Mouse (Mus musculus) hematopoietic stem cell, adult 5-6 weeks (primary cell): ENCODE measurements around the gene Fyn. TPM values are rescaled to one million over a fixed set of nuclear protein-coding genes. Genes with fewer than 3 reads are reported as not detected.

ENCODE experiments used
- ATAC-seq, 2 experiments: fragments of 125-278 bp in 1 of 2; replicated peaks in 1 of 2; 2 replicates each; pipeline ENCODE4 v1.8.0; 2016 to 2017; ENCODE audit warnings: inconsistent platforms in 2 of 2, mild to moderate bottlenecking in 2 of 2, moderate number of reproducible peaks in 2 of 2, low read depth in 1 of 2, moderate TSS enrichment in 1 of 2; ENCODE audit not compliant: low FRiP score in 2 of 2, poor library complexity in 2 of 2, severe bottlenecking in 2 of 2, insufficient read depth in 1 of 2, low TSS enrichment in 1 of 2
- total RNA-seq: library from RNA; stranded (forward); fragments of 172-1452, 232-1000 nt; gene quantifications from 2 replicates; pipeline ENCODE4 v1.2.3, GENCODE M21; 2017

The Fyn gene
- total RNA-seq, 1 experiment from 2014 or later = 43.7 TPM

DNA sequence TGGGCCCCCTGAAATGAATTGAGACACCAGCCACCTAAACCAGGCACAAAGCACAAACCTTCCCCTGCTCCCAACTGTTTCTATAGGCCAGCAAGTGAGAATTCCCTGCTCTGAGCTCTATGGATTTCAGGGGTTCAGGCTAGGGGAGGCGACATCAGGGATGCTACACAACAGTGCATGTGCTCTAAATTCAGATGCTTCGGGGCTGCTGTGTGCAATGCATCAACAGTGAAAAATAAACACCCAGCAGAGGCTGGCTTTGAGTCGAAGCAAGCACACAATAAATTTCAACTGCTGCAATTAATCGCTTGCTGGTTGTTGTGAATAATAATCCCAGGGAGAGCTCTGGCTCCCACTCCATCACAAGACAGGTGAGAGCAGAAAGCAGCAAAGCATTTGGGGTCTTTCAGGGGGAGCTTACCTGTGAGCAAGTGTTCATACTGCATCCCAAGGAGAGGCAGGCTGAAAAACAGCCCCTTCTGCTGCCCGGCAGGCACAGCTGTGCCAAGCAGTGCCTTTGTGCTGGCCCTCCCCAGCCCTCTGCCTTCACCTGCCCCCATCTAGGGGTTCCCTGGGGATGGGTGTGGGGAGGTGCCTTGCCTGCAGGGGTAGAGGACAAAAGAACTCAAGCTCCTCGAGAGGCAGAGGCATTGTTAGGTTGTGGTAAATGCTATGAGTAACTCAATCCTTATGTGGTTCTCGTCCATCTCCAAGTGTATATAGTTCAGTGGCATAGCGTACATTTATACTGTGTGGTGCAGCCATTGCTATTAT lies 219.5 kb downstream of the Fyn start:
- ATAC-seq = no peak

DNA sequence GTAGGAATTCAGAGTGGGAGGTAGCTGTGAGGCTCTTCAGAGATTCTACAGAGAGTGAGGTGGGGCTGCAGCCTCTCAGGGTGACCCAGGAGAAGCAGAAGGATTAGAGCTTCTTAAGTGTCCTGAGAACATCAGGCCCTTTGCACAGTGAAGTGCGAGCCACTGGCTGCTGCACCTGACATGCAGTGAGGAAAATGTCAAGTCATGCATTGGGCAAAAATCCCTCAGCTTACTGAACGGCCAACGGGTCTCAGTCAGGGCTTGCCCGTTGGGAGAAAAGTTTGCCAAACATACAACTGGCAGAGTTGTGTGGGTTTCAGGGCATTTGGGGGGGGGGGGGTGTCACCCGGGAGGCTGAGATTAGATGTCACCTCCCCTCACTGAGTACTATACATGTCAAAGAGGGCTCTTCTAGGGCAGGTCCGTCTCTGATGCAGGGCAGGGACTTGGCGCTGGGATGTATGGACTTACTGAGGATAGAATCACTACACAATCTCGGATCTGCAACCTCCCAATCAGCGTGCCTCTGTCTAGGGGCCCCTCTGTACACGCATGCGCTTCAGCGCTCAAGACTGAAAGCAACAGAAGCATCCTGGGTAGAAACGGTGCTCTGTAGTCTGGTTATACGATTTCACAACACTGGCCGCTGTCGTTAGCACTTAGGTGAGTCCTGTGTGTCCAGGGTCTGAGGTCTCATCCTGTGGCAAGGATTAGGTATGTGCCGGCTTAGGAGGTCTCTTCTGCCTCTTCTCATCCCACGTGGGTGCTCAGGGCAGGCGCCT lies 221.3 kb downstream of the Fyn start:
- ATAC-seq = peak; percentile 70 to 73

DNA sequence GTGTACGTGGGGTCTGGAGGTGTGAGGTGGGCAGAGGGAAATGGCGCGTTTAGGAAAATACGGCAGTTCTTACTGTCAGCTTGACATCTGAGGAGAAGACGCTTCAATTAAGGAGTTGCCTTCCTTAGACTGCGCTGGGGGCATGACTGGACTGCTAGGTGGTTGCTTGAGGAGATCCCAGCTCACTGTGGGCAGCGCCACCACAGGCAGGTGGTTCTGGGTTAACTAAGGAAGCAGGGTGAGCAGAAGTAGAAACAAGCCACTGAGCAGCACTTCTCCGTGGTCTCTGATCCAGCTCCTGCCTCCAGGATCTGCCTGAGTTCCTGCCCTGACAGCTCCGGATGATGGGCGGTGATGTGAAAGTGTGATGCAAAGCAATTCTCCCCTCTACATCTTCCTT lies 222.0 kb downstream of the Fyn start:
- ATAC-seq = peak; percentile 43 to 47

DNA sequence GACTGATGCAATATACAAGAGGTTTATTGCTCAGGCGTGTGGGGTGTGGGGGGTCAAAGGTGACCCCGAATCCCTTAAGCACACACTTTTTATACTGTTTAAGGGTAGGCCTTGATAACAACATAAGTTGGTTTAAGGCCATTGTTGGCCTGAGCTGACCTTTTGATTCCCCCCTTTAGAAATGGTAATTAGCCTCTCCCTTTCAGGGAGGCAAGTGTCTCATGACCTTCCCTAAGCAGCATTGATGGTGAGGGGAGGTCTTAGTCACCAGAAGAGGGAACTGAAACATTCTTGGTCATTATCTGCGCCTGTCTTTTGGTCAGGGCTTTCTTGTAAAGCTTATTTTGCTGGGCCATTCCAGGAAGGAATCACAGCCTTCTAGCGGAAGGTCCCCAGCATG lies 223.8 kb downstream of the Fyn start:
- no peak for ATAC-seq

DNA sequence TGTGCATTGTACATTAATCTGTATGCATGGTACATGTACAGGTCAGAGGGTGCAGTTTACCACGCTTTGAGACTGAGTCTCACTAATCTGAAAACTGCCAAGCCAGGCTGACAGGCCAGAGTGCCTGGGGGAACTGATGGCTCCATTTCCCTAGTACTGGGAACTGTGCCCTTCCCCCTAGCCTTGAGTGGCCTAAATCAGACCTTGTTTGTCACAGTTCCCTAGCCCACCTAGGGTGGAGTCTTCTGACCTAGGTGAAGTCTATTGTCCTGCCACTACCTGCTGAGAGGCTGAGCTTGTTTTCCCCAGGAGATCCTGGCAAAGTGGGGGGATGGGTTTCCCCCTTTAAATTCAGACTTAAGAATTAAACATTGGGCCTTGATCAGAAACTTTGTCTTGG lies 226.1 kb downstream of the Fyn start:
- no peak for ATAC-seq

DNA sequence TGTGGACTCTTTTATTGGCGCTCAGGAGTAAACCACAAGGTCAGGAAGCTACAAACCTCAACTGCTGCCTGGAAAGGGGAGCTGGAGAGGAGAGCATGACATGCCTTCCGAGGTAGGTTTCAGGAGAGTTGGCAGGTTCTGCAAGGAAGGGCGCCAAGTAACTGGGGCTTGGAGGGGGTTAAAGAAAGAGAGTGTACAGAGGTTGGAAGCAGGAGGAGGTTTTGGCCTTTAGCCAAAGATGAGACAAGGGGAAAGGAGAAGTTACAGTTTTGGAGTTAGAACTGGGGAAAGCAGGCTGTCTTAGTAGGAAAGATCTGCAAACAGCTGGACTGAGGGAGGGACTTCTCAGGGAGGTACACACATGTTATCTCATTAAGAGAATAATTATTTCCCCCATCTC lies 227.2 kb downstream of the Fyn start:
- peak; percentile 42 to 44 for ATAC-seq

DNA sequence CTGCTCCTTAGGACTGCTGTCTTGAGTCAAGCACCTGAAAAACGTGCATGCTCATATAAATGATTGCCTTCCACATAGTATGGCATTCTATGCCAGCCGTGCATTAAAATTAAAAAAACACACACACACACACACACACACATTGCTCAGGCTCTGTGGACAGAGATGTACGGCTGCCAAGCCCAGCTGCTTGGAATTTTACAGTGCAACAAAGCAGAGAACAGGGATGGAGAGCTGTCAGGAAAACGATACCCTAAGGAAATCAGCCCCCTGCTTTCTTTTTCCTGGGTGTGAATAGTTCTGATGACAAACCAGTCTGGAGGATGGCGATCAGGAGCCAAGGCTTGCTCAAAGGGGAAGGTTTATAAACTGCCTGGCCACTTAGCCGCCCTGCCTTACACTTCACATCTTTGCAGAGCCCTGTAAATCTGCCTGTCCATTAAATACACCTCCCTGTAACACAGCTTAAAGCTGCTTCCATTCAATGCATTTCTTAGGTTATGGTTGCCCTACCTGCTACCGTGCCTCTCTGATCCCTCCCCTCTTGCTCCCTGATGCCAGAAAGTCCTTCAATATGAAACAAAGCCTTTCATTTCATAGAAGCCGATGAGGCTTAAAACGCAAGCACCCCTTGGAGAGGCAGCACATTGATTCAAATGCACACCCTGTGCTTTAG lies 228.6 kb downstream of the Fyn start:
- ATAC-seq = no peak

DNA sequence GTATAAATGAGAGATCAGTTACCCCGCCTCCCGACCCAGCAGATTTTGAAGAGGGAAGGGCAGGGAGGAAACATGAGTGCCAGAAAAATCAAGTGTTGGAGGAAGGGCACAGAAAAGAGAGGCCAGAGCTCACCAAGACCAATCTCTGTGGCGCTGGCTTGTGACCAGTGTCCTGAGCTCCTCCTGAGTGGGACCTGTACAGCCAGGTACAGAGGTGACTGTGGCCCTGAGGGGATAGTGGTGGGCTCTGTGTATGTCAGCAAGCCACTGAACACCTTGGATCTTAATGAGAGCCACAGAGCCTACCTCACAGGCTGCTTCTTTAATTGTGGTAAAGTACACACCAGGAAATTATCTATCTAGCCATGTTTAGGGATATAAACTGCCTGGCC lies 229.1 kb downstream of the Fyn start:
- ATAC-seq = no peak

DNA sequence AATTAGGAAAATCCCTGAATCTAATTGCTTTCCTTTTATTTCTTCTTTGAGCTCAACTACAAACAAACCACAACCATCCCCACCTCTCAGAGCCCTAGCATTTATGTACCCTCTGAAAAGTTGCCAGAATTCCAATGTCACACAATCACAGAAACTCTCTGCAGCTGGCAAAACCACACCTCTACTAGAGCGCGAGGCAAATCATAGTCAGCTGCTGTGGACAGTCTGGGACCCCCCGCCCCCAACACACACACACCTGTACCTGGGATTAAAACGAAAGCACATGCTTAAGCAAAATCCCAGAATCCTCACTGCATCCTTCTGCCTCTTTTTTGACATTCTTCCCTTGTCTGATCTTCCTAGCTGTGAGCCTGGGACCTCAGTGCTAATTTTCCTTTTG lies 230.9 kb downstream of the Fyn start:
- ATAC-seq = no peak

DNA sequence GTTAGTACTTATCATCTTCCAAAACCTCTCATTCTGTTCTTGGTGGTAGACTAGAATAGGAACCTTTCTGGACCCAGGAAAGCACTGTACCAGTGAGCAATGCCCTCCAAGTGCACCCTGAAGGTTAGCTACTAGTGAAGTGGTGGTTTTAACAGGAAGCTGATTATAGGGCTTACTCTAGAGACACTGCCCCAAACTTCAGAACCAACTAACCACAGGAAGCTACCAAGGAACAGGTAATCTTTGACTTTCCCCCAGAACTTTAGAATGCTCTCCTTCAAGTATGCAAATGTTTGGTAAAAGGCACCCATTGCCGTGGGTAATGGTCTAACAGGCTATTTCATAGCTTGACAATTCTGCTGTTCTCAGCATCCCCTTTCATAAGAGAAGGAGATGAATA lies 231.5 kb downstream of the Fyn start:
- ATAC-seq = peak in 1 of 2 experiments; percentile 25; a peak in 2 of 4 replicates

DNA sequence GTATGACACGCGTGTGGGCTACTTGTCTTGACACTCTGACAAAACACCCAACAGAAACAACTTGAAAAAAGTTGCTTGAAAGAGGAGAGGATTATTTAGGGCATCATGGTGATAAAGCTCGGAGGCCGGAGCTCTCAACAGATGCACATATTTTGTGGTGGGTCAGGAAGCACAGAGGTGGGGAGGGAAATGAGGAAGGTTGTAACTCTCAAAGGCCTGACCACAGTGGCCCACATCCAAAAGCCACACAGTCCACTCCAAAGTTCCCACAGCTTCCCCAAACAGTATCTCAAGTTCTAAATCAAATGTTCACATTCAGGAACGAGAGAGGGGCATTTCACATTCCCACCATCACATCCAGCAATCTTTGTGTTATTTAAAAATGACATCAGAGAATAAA lies 232.4 kb downstream of the Fyn start:
- ATAC-seq = peak; percentile 89 to 98

DNA sequence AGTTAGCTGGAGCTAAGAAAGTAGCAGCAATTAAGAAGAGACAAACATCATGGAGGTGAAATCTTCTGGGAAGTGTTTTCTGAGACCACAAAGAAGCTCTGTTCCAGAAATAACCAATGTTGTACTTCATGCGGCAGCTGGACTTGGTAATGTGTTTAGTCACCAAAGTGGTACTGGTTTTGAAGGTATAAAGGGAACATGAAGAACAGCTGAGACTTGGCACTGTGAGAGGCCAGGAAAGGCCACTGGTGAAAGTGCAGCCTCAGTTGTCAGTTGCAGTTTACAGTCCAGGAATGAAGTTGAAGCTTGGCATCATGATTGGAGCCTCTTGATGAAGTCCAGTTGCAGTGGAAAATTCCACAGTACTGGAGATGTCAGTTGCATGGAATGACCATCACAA lies 237.8 kb downstream of the Fyn start:
- no peak for ATAC-seq

DNA sequence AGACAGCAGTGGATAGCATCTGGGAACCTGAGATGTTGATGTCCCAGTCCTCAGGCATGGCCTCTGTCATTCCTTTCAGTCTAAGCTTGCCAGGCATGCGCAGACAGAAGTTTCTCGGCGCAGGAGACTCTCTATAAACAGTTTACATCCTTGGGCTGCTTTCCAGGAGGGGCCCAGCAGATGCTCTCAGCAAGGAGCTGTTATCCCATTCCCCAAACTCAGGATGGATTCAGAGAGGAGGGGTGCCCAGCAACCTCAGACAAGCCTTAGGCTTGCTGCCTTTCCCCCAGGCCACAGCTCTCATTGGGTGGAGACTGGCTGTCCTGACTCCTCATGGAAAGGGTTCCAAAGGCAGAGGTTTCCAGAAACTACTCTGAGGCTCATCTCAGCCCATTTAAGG lies 242.6 kb downstream of the Fyn start:
- no peak for ATAC-seq

DNA sequence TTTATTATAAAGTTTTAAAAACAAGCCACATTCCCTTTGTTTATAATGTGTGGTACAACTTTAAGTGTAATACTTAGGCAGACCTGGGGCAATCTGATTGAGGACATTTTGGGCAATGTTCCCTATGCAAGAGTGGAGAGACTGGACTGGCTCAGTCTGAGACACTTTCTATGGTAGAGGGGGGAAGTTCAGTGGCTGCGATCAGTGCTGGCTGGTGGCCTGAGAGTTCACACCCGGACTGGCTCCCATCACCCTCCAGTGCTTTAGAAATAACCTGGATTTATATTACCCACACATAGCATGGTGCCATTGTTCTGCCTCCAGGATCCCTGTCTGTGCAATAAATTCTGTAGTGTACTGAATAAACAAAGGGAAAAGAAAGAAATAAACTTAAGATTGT lies 243.5 kb downstream of the Fyn start:
- no peak for ATAC-seq

DNA sequence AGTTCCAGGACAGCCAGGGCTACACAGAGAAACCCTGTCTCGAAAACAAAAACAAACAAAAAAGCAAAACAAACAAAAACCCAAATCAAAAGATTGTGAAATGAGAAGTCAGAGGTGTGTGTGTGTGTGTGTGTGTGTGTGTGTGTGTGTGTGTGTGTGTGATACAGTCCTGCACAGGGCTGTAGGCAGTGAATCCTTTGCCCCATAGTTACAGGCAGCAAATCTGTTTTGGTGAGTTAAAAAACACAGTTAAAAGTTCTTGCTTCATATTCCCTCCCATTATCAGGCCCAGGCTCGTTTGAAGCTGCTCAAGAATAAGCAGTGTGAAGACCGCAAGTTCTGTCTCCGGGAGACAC lies 244.0 kb downstream of the Fyn start, which contains the start of gene Traf3ip2:
Traf3ip2 (plus strand) TSS at position 302 of the 356 bp plus-strand sequence.
- ATAC-seq = no peak

DNA sequence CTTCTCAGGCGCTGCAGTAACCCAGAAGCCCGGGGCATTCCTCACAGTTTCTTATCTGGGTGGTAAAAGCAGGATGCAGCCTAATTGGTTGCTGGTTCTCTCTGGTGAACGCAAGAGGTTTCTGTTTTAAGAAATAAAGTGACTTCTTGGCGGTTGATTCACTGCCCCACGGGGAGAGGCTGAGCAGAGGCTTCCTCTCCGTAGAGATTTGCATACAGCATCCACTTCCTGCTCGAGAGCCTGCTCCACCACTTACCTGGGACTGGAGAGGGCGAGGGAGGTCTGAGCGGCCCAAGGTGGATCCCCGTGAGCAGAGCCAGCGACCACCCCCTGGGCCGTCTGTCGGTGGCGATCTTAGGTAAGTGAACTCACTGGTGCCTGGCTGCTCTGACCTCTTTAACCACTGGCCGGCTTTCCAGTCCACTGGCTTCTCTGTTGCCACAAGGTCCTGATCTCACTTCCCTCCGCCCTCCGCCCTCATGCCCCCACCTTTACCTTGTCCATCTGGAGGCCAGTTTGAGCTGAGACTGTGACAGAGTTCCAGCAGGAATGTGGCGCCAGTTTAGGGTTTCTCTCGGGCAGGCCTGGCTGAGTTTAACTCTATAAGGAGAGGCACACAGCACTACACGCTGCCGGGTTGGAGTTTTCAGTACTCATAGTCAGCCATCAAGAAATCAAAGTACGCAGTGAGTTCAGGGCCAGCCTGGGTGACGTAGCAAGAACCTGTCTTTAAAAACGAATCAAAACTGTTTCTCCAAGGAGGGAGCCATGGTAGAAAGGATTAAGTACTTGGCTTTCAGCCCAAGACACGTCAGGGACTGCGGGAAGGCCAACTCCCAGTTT lies 244.6 kb downstream of the Fyn start:
- ATAC-seq = peak; percentile 81 to 86

DNA sequence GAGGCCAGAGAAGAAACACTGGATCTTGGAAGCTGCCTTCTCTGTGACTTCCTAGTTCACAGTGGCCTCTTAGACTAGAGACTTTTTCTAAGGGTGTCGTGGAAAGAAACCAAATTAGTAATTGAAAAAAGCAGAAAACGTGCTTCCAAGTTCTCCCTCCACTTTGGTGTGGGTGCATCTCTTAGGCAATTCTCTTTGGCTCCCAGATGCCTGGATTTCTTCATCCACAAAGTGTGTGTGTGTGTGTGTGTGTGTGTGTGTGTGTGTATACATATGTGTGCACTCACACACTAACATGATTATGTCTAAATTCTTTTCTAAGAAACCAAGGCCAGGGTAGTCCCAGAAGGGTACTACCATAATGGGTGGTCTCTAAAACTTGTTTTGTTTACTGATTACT lies 245.3 kb downstream of the Fyn start:
- ATAC-seq = no peak
